Mouse (Mus musculus) E14TG2a.4 (cell line): Measurements from ENCODE around the gene Tmem56.

ENCODE experiments used
- H3K27me3 ChIP-seq: 2 replicates; pipeline ENCODE4 v1.6.1; 2014; ENCODE audit warnings: low read length, control low read depth; ENCODE audit not compliant: insufficient read depth
- H3K36me3 ChIP-seq: 2 replicates; pipeline ENCODE4 v1.6.1; 2014; ENCODE audit warnings: low read length, control low read depth; ENCODE audit not compliant: insufficient read depth
- H3K4me1 ChIP-seq: replicated peaks from 2 replicates; pipeline ENCODE4 v1.6.1; 2014; ENCODE audit warnings: low read depth, low read length, control low read depth
- H3K4me3 ChIP-seq: replicated peaks from 2 replicates; pipeline ENCODE4 v1.5.1; 2014; ENCODE audit warnings: mild to moderate bottlenecking, low read length
- H3K9me3 ChIP-seq: 2 replicates; pipeline ENCODE4 v1.6.1; 2014; ENCODE audit warnings: low read length, control low read depth
- CTCF ChIP-seq: conservative IDR thresholded peaks from 2 replicates; pipeline ENCODE4 v1.5.1; 2014; ENCODE audit warnings: low read length
- NANOG ChIP-seq: IDR thresholded peaks from 2 replicates; pipeline ENCODE4 v1.6.1; 2014; ENCODE audit warnings: borderline replicate concordance, low read length, mixed read lengths
- POU5F1 ChIP-seq: IDR thresholded peaks from 2 replicates; pipeline ENCODE4 v1.6.1; 2014; ENCODE audit warnings: low read length, borderline replicate concordance

Tmem56 gene

DNA sequence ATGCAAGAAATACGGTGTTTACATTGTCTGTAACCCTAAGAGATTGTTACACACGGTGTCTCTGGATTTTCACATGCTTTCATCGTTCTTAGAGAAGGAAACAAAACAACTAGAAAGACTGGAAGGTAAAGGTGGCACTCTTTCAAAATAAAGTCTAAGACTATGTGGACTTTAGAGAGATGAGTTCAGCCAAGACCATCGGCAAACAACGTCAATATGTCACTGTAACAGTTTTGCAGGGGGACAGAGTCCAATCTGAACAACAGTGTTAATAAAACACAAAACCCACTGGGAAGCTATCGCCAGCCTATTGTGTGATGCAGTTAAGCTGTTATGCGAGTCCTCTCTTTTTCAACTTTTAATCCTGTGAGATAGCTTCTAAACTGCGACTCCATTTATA, 114.3 kb downstream of the Tmem56 start:
- no peak for TF ChIP-seq POU5F1
- TF ChIP-seq NANOG, result no peak
- TF ChIP-seq CTCF, result no peak
- peaks cover 4% of the 10 kb centered on the region; the same call in 1 of the 2 replicates for H3K9me3 ChIP-seq
- peaks cover 8% of the 10 kb centered on the region; the same call in 1 of the 2 replicates for H3K36me3 ChIP-seq
- H3K27me3 ChIP-seq, result no peaks in the 10 kb centered on the region; the same call in 1 of the 2 replicates
- H3K4me1 ChIP-seq, result peaks cover 11% of the 10 kb centered on the region
- H3K4me3 ChIP-seq, result no peak overlapping the region

GRCm38 (mm10) chr3:121163271-121163819, 119.6 kb downstream of the Tmem56 start:
- peaks cover 8% of the 10 kb centered on the region; the same call in 1 of the 2 replicates for H3K36me3 ChIP-seq
- no peak for TF ChIP-seq POU5F1
- peak; percentile 62 for TF ChIP-seq CTCF
- peaks cover 4% of the 10 kb centered on the region; the same call in 1 of the 2 replicates for H3K9me3 ChIP-seq
- H3K4me3 ChIP-seq, result no peak overlapping the region
- no peaks in the 10 kb centered on the region for H3K27me3 ChIP-seq
- H3K4me1 ChIP-seq, result no peaks in the 10 kb centered on the region

DNA sequence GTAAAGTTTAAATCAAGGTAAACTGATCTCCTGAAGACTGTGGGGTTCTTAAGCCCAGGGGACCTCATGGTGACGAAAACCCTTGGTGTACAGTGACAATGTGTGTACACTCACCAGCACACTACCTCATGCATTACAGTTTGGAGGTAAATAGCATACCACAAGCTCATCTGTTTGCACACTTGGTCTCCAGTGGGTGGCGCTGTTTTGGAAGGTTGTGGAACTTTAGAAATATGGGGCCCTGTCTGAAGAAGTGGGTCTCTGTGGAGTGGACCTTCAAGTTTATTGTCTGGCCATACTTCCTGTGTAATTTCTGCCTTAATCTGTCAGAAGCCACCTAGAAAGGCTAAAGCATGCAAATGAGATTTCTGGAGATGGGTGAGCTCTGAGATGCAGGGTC, 121.2 kb downstream of the Tmem56 start:
- peaks cover 1% of the 10 kb centered on the region for H3K4me1 ChIP-seq
- TF ChIP-seq POU5F1 (no peak), CTCF (peak; percentile 27; the same call in 1 of the 2 replicates), NANOG (no peak)
- no peak overlapping the region for H3K4me3 ChIP-seq
- H3K27me3 ChIP-seq, result no peaks in the 10 kb centered on the region
- H3K36me3 ChIP-seq, result peaks cover 8% of the 10 kb centered on the region; the same call in 1 of the 2 replicates
- peaks cover 3% of the 10 kb centered on the region; the same call in 1 of the 2 replicates for H3K9me3 ChIP-seq

DNA sequence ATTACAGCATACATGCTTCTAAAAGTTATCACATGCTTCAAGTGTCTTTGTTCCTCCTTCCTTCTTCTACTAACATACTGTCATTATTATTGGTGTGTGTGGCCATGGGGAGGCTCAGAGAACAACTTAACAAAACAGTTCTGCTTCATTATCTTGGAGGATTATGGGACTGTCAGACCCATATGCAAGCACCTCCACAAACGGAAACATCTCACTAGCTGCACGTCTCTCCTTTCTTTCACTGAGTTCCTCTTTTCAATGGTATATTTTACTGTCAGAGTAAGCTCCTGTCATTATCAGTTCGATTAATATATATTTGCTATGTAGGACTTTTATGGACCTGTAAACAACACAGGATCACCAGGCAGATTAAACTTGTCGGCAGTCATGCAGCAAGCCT, 122.5 kb downstream of the Tmem56 start:
- H3K27me3 ChIP-seq, result no peaks in the 10 kb centered on the region
- 0 out of 2 replicates have a peak, but pooled peaks cover 5% of the 10 kb centered on the region for H3K36me3 ChIP-seq
- TF ChIP-seq POU5F1, result no peak
- TF ChIP-seq NANOG, result no peak
- no peak for TF ChIP-seq CTCF
- H3K9me3 ChIP-seq, result no peaks in the 10 kb centered on the region
- no peak overlapping the region for H3K4me3 ChIP-seq
- H3K4me1 ChIP-seq, result peaks cover 10% of the 10 kb centered on the region

GRCm38 (mm10) chr3:121159566-121159965, 123.3 kb downstream of the Tmem56 start:
- Histone ChIP-seq H3K9me3 (no peaks in the 10 kb centered on the region), H3K4me3 (no peak overlapping the region), H3K4me1 (peaks cover 10% of the 10 kb centered on the region), H3K27me3 (no peaks in the 10 kb centered on the region), H3K36me3 (0 out of 2 replicates have a peak, but pooled peaks cover 5% of the 10 kb centered on the region)
- TF ChIP-seq POU5F1 (no peak), NANOG (no peak), CTCF (no peak)

DNA sequence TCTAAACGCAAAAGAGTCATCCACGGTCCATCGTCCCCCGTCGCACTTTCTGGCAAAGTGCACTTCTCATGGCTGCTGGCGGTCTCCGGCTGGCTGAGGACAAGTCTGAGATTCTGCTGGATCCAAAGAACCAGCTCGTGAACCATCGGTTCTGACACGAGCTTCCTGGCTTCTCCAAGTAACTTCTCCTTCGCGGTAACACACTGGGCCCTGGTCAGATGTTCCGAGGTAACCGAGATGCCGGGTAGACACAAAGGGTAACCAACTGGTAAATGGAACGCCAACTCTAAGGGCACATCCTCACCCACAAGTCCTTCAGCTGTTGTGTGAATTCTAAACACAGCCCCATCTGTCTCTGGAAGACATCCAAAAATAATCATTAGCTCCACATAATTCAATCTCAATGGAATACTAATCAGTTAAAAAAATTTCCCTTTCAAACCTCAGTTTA, 124.0 kb downstream of the Tmem56 start:
- H3K27me3 ChIP-seq, result no peaks in the 10 kb centered on the region
- no peaks in the 10 kb centered on the region for H3K9me3 ChIP-seq
- TF ChIP-seq NANOG (no peak), CTCF (no peak), POU5F1 (no peak)
- H3K4me3 ChIP-seq, result no peak overlapping the region
- 0 out of 2 replicates have a peak, but pooled peaks cover 2% of the 10 kb centered on the region for H3K36me3 ChIP-seq
- H3K4me1 ChIP-seq, result peaks cover 10% of the 10 kb centered on the region

DNA sequence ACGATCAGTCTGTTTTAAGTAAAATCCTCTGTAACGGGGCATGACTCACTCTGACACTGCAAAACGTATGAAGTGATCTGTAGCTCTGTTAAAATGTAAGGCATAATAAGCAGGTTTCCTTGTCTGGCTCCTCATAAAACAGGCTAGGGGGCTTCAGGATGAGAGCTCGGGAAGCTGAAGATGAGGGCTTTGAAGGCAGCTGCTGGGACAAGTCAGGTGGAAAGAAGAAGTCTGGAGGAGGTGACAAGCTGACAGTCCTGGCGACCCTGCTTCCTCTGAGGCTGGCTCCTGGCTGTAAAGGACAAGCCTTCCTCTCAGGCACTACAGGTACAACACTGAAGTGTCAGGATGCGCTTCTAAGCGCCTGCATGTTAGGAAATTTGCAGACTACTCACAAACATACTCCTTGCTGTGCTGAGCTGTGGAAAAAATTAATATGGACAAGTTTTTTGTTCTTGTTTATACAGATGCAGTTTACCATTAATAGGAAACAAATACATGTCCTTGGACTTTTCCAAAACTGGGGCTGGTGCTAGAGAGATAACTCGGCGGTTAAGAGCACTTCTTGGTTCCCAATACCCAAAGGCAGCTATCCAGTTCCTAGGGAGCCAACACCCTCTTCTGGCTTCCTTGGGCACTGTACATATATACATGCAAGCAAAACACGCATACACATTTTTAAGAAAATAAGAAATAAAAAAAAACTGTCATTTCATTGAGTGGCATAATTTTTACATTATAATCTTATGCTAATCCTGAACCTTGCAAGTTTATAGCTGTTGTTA, 125.2 kb downstream of the Tmem56 start:
- no peak overlapping the region for H3K4me3 ChIP-seq
- no peaks in the 10 kb centered on the region for H3K9me3 ChIP-seq
- H3K4me1 ChIP-seq, result peaks cover 10% of the 10 kb centered on the region
- H3K27me3 ChIP-seq, result no peaks in the 10 kb centered on the region
- no peaks in the 10 kb centered on the region for H3K36me3 ChIP-seq
- no peak for TF ChIP-seq POU5F1
- TF ChIP-seq NANOG, result no peak
- TF ChIP-seq CTCF, result no peak

- Histone ChIP-seq H3K9me3 (no peaks in the 10 kb centered on the region), H3K4me1 (peaks cover 10% of the 10 kb centered on the region), H3K4me3 (no peak overlapping the region), H3K27me3 (no peaks in the 10 kb centered on the region), H3K36me3 (no peaks in the 10 kb centered on the region)
- TF ChIP-seq POU5F1 (no peak), CTCF (no peak), NANOG (no peak)
Observed at GRCm38 (mm10) chr3:121156451-121157186, 126.3 kb downstream of the Tmem56 start.
